Mouse (Mus musculus) stomach, postnatal 0 days (tissue): ENCODE results near the gene Dlg2.

ENCODE experiments used
- CTCF ChIP-seq: IDR thresholded peaks from 2 replicates; pipeline ENCODE4 v1.5.1; 2016; ENCODE audit warnings: antibody characterized with exemption, low read depth, mild to moderate bottlenecking, moderate library complexity
- EP300 ChIP-seq: optimal IDR thresholded peaks from 2 replicates; pipeline ENCODE3; 2016; ENCODE audit warnings: antibody characterized with exemption

- TF ChIP-seq CTCF (no peak), EP300 (no peak)
Observed at GRCm38 (mm10) chr7:92396783-92397182, 1920.3 kb downstream of the Dlg2 start.
